Mouse (Mus musculus): ENCODE data around the gene Smarcad1. TPM values are rescaled to one million over a fixed set of nuclear protein-coding genes. Genes with fewer than 3 reads are reported as not detected.
"Not testable (repeated sequence)": the region's sequence is repeated elsewhere in the genome, so short reads cannot be mapped to it uniquely, and the experiment has no call there.

The Smarcad1 gene
- 19.2 and 19.5 TPM in 2 replicates for polyA plus RNA-seq (2011; ENCODE audit: insufficient read depth, insufficient read length, low replicate concordance, missing spikeins)

DNA sequence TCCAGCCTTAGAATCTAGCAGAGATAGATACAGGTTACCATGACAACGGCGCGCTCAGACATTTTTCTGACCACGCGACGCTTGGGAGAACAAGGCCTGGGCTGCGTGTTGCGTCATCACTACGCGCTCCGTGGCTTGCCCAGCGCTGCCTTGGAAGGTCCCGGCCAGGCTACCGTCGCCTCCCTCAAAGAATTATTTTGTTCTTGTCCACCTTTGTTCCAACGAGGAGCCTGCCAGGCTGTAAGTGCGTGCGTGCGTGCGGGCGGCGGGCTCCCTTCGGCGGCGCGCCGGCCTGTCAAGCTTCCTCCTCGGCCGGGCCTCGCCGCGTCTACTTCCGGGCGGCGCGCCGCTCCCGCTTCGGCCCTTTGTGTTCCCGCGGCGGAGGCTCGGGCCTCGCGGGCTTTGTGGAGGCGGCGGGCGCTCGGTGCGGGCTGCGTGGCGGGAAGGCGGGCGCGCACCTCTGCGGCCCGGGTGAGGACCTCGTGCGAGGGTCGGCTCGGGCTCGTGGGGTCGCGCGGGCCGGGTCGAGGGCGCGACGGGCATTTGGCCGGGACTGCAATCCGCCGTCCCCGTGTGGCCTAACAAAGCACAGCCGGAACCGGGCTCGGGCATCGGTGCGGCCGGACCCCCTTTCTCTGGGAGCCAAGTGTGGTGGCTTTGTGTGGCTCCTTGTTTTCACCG is at the start of gene Smarcad1:
Smarcad1 (plus strand) TSS at position 93 of the 681 bp plus-strand sequence.
- Histone ChIP-seq H3K27ac (ENCODE audit: control insufficient read depth, insufficient read depth, low read depth, low read length, poor library complexity) (peak within 1 kb of the TSS; percentile 89), H3K4me3 (replicated peaks; ENCODE audit: control insufficient read depth, low read depth, low read length) (peak within 1 kb of the TSS; percentile 85), H3K4me1 (ENCODE audit: control insufficient read depth, insufficient read depth, low read length) (no peaks in the 10 kb centered on the region; the same call in 1 of the 2 replicates)
- no peak for TF ChIP-seq CTCF (IDR thresholded peaks at IDR 0.05; ENCODE audit: control insufficient read depth, insufficient read depth, low read length)
- TF ChIP-seq POLR2A (IDR thresholded peaks at IDR 0.05; ENCODE audit: borderline replicate concordance, control insufficient read depth, low read depth, low read length) = no peak; the same call in 1 of the 2 replicates
- WGBS = under 1% methylated on average over 81 of the region's 81 CpGs

DNA sequence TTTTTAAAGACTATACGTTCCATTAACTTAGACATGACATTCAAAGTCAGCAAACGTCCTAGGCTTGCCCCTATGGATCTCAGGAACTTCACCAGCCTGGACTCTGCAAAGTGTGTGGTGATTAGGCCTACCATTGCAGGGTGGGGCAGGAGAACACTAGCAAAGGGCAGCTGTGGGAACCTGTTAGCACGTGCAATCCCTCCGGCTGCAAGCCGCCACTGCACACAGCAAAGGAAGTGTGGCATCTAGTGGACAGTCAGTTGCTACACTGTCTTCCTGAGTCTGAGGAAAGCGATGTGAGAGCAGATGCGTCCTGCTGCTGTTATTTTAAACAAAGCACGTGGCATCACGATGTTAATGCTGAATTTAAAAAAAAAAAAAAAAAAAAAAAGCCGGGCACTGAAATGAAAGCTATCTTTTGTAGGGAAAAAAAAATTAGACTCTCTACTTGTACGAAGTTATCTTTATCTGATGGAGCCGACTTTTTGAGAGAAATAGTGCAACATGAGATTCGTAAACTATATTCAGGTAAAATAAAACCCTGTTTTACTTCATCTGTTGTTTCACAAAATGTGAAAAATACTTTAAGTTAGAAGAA is 45.5 kb upstream of the Smarcad1 start:
- TF ChIP-seq CTCF (IDR thresholded peaks at IDR 0.05; ENCODE audit: control insufficient read depth, insufficient read depth, low read length) = 0 out of 2 replicates have a peak, but pooled peaks have one; percentile 16
- TF ChIP-seq POLR2A (IDR thresholded peaks at IDR 0.05; ENCODE audit: borderline replicate concordance, control insufficient read depth, low read depth, low read length) = no peak
- Histone ChIP-seq H3K4me1 (ENCODE audit: control insufficient read depth, insufficient read depth, low read length) (peaks cover 2% of the 10 kb centered on the region; the same call in 1 of the 2 replicates), H3K4me3 (replicated peaks; ENCODE audit: control insufficient read depth, low read depth, low read length) (no peak overlapping the region), H3K27ac (ENCODE audit: control insufficient read depth, insufficient read depth, low read depth, low read length, poor library complexity) (no peak overlapping the region)
- WGBS = 42% methylated on average over 13 of the region's 13 CpGs

GRCm38 (mm10) chr6:64997805-64998204 is 44.6 kb upstream of the Smarcad1 start:
- H3K4me1 ChIP-seq (ENCODE audit: control insufficient read depth, insufficient read depth, low read length) = peaks cover 2% of the 10 kb centered on the region; the same call in 1 of the 2 replicates
- WGBS = 79% methylated on average over 2 of the region's 2 CpGs
- TF ChIP-seq POLR2A (IDR thresholded peaks at IDR 0.05; ENCODE audit: borderline replicate concordance, control insufficient read depth, low read depth, low read length) (no peak), CTCF (IDR thresholded peaks at IDR 0.05; ENCODE audit: control insufficient read depth, insufficient read depth, low read length) (no peak)

DNA sequence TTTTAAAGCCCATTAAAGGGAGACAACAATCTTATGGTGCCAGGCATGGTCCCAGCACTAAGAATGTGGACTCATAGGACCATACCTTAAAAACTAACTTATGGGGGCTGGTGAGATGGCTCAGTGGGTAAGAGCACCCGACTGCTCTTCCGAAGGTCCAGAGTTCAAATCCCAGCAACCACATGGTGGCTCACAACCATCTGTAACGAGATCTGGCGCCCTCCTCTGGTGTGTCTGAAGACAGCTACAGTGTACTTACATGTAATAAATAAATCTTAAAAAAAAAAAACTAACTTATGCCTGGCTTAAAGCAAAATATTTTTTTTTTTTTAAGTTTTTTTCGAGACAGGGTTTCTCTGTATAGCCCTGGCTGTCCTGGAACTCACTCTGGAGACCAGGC is 41.6 kb upstream of the Smarcad1 start:
- WGBS = 67% methylated on average over 5 of the region's 5 CpGs
- not testable (repeated sequence) for H3K4me3 ChIP-seq (replicated peaks; ENCODE audit: control insufficient read depth, low read depth, low read length); H3K4me1 ChIP-seq (ENCODE audit: control insufficient read depth, insufficient read depth, low read length); H3K27ac ChIP-seq (ENCODE audit: control insufficient read depth, insufficient read depth, low read depth, low read length, poor library complexity)

More at GRCm38 (mm10) chr6:64997805-64998204, 44.6 kb upstream of the Smarcad1 start:
- Histone ChIP-seq H3K27ac (ENCODE audit: control insufficient read depth, insufficient read depth, low read depth, low read length, poor library complexity) (no peak overlapping the region), H3K4me3 (replicated peaks; ENCODE audit: control insufficient read depth, low read depth, low read length) (no peak overlapping the region)

- 71% methylated on average over 3 of the region's 3 CpGs for WGBS
- H3K27ac ChIP-seq (ENCODE audit: control insufficient read depth, insufficient read depth, low read depth, low read length, poor library complexity) = no peak overlapping the region
- H3K4me1 ChIP-seq (ENCODE audit: control insufficient read depth, insufficient read depth, low read length) = no peaks in the 10 kb centered on the region
- no peak overlapping the region for H3K4me3 ChIP-seq (replicated peaks; ENCODE audit: control insufficient read depth, low read depth, low read length)
- TF ChIP-seq POLR2A (IDR thresholded peaks at IDR 0.05; ENCODE audit: borderline replicate concordance, control insufficient read depth, low read depth, low read length) = no peak
- TF ChIP-seq CTCF (IDR thresholded peaks at IDR 0.05; ENCODE audit: control insufficient read depth, insufficient read depth, low read length) = no peak
Observed at GRCm38 (mm10) chr6:65002196-65002595, 40.2 kb upstream of the Smarcad1 start.

DNA sequence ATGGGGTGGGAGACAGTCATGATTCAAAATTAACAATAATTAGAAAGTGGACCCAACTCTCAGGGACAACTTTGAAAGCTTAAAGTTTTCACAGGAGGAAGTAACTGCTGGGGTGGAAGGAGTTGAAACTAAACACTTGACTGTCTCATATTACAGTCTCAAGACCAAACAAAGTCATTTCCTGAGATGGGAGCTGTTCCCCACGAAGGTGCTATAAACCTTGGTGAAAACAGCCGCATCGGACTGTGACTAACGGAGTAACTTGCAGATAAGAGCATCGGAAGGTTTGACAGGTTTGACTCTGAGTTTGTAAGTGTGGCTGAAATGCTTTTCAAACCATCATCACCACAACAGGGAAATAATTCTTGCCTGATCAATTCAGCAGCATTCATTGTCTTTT is 33.5 kb upstream of the Smarcad1 start:
- 9% methylated on average over 5 of the region's 5 CpGs for WGBS
- TF ChIP-seq CTCF (IDR thresholded peaks at IDR 0.05; ENCODE audit: control insufficient read depth, insufficient read depth, low read length) (no peak), POLR2A (IDR thresholded peaks at IDR 0.05; ENCODE audit: borderline replicate concordance, control insufficient read depth, low read depth, low read length) (no peak)
- no peak overlapping the region for H3K27ac ChIP-seq (ENCODE audit: control insufficient read depth, insufficient read depth, low read depth, low read length, poor library complexity)
- no peak overlapping the region for H3K4me3 ChIP-seq (replicated peaks; ENCODE audit: control insufficient read depth, low read depth, low read length)
- H3K4me1 ChIP-seq (ENCODE audit: control insufficient read depth, insufficient read depth, low read length) = no peaks in the 10 kb centered on the region

DNA sequence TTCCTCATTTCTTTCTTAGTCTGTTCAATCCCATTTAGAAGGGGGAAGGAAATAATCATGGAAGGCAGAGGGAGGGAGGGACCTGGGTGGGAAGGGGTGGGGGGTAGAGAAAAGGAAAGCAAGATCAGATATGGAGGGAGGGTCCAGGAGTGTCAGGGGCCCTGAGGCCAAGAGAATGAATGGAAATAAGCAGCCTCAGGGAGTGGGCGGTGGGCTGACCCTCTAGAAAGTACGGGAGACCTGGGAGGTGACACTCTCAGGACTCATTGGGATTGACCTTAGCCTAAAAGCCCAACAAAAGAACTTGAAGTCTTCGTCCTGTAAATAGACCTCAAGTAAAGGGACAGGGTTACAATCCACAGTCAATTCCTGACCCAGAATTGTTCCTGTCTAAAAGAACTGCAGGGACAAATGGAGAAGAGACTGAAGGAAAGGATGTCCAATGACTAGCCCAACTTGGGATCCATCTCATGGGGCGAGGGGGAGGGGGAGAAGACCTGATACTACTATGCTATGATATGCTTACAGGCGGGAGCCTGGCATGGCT is 30.9 kb upstream of the Smarcad1 start:
- TF ChIP-seq POLR2A (IDR thresholded peaks at IDR 0.05; ENCODE audit: borderline replicate concordance, control insufficient read depth, low read depth, low read length) (no peak), CTCF (IDR thresholded peaks at IDR 0.05; ENCODE audit: control insufficient read depth, insufficient read depth, low read length) (no peak)
- no peak overlapping the region for H3K27ac ChIP-seq (ENCODE audit: control insufficient read depth, insufficient read depth, low read depth, low read length, poor library complexity)
- H3K4me1 ChIP-seq (ENCODE audit: control insufficient read depth, insufficient read depth, low read length) = no peaks in the 10 kb centered on the region
- no peak overlapping the region for H3K4me3 ChIP-seq (replicated peaks; ENCODE audit: control insufficient read depth, low read depth, low read length)
- WGBS = 82% methylated on average over 5 of the region's 5 CpGs

GRCm38 (mm10) chr6:65012142-65012541 is 30.2 kb upstream of the Smarcad1 start:
- TF ChIP-seq POLR2A (IDR thresholded peaks at IDR 0.05; ENCODE audit: borderline replicate concordance, control insufficient read depth, low read depth, low read length) = no peak
- WGBS = 81% methylated on average over 2 of the region's 2 CpGs
- H3K27ac ChIP-seq (ENCODE audit: control insufficient read depth, insufficient read depth, low read depth, low read length, poor library complexity) = no peak overlapping the region
- H3K4me1 ChIP-seq (ENCODE audit: control insufficient read depth, insufficient read depth, low read length) = no peaks in the 10 kb centered on the region
- no peak overlapping the region for H3K4me3 ChIP-seq (replicated peaks; ENCODE audit: control insufficient read depth, low read depth, low read length)

All from bone marrow, adult 2 months (tissue).